Mouse (Mus musculus) kidney, adult 2 months (tissue): Measurements from ENCODE around the gene Lims1. TPM values are rescaled to one million over a fixed set of nuclear protein-coding genes. Genes with fewer than 3 reads are reported as not detected.

Experiments
- DNase-seq: peaks from one replicate; pipeline ENCODE4 v3.0.0; 2021
- H3K27ac ChIP-seq: fragments of 200-500 bp; 2 replicates; pipeline ENCODE4 v1.5.1; 2012; ENCODE audit warnings: low read depth, low read length, control low read depth, inconsistent platforms; ENCODE audit not compliant: insufficient read depth
- H3K27me3 ChIP-seq: fragments of 200-500 bp; replicated peaks from 2 replicates; pipeline ENCODE4 v1.6.1; 2012; ENCODE audit warnings: mild to moderate bottlenecking, moderate library complexity, low read length, inconsistent platforms; ENCODE audit not compliant: control insufficient read depth, insufficient read depth
- H3K36me3 ChIP-seq: fragments of 200-500 bp; 2 replicates; pipeline ENCODE4 v1.6.1; 2012; ENCODE audit warnings: mild to moderate bottlenecking, moderate library complexity, low read length, inconsistent platforms; ENCODE audit not compliant: control insufficient read depth, insufficient read depth
- H3K4me1 ChIP-seq: fragments of 200-500 bp; 2 replicates; pipeline ENCODE4 v1.6.1; 2011; ENCODE audit warnings: low read length; ENCODE audit not compliant: control insufficient read depth, insufficient read depth
- H3K4me3 ChIP-seq: fragments of 200-500 bp; 2 replicates; pipeline ENCODE4 v1.5.1; 2011; ENCODE audit warnings: mild to moderate bottlenecking, low read depth, low read length, control low read depth; ENCODE audit not compliant: insufficient read depth
- CTCF ChIP-seq: fragments of 200-500 bp; conservative IDR thresholded peaks from 2 replicates; pipeline ENCODE4 v1.5.1; 2011; ENCODE audit warnings: low read depth, mild to moderate bottlenecking, control low read depth, low read length, moderate library complexity, mixed read lengths; ENCODE audit not compliant: insufficient read depth, insufficient read length
- POLR2A ChIP-seq: fragments of 200-500 bp; IDR thresholded peaks from one replicate; pipeline ENCODE4 v1.6.1; 2011; ENCODE audit warnings: low read depth, low read length, control low read depth
- WGBS: fragments of 180-500 bp; shearing (Covaris S2); methylation state at CpG from one replicate; pipeline ENCODE4 v1.1.7; 2018; 5-methylcytosine and 5-hydroxymethylcytosine counted together
- polyA plus RNA-seq: library from polyadenylated mRNA; depleted of rRNA; stranded (reverse); fragments of >200 nt; gene quantifications from 2 replicates; pipeline ENCODE4 v1.2.3, GENCODE M21; 2012

Gene Lims1
- polyA plus RNA-seq, 1 experiment = 16.1 TPM

DNA sequence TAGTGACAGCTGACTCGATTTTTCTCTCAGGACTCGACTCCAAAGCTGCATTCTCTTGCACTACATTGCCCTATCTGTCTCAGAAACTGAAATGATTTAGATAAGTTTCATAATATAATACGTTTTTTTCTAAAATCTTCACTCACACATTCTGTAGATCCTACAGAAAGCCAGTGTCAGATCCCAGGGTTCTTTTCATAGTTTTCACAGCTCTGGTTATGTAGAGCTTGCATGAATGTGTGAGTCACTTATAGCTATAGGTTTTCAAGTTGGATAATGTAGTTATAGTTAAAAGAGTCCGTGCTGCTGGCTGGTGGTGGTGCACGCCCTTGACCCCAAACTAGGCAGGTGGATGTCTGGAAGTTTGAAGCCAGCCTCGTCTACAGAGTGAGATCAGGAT, 81.4 kb downstream of the Lims1 start:
- H3K36me3 ChIP-seq = no peaks in the 10 kb centered on the region; the same call in none of the 2 replicates
- no peak for DNase-seq
- no peak overlapping the region for H3K27ac ChIP-seq
- no peaks in the 10 kb centered on the region for H3K27me3 ChIP-seq
- peaks cover 9% of the 10 kb centered on the region; the same call in 1 of the 2 replicates for H3K4me1 ChIP-seq
- TF ChIP-seq POLR2A (no peak), CTCF (no peak)
- no peak overlapping the region for H3K4me3 ChIP-seq
- WGBS = 84% methylated on average over 6 of the region's 6 CpGs

DNA sequence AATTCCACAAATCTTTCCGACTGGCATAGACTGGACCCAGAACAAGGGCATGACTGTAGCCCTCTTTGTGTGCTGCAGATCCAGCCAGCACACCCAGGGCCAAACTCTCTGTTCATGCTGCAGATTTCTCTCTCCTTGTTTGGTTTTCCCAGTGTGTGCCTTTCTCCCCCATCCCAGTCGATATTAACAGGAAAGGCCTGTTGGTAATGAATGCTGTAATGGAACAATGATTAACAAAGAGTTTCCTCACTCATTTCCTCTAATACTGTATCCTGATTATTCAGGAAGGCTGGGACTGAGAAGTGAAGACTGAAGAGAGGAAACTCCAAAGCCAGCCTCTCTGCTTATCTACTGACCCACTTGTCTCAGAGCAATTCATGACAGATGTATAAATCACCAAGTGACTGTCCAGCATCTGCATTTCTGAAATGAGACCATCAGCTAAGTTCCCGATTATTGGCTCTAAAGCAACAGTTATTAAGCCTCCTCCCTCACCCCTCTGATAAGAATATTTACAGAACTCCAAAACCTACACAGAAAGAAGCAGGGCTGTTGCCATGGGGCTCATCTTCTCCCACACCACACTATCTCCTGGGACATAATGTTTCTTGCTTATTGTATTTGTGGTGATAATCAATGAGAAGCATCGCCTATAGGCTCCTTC, 82.2 kb downstream of the Lims1 start:
- no peak for TF ChIP-seq CTCF
- no peak for TF ChIP-seq POLR2A
- Histone ChIP-seq H3K36me3 (peaks cover 2% of the 10 kb centered on the region), H3K27ac (peak overlapping the region; percentile 39), H3K4me1 (peaks cover 9% of the 10 kb centered on the region; the same call in 1 of the 2 replicates), H3K27me3 (no peaks in the 10 kb centered on the region), H3K4me3 (no peak overlapping the region)
- DNase-seq = peak; percentile 14
- 48% methylated on average over 4 of the region's 4 CpGs for WGBS

DNA sequence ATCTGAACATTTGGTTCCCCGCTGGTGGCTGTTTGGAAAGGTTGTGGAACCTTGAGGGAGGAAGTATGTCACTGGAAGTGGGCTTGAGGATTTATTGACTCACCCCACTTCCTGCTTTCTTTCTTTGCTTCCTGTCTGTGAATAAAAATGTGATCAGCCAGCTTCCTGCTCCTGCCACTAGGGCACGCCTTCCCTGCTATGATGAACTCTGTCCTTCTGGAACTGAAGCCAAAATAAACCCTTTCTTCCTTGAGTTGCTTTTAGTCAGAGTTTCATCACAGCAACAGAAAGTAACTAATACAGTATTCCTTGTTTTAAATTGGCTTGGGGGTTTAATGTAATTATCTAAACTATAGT, 82.7 kb downstream of the Lims1 start:
- TF ChIP-seq POLR2A (no peak), CTCF (peak; percentile 45)
- WGBS = 43% methylated on average over 2 of the region's 2 CpGs
- Histone ChIP-seq H3K36me3 (peaks cover 2% of the 10 kb centered on the region), H3K27me3 (no peaks in the 10 kb centered on the region), H3K4me3 (no peak overlapping the region), H3K27ac (peak overlapping the region; percentile 39; the same call in 1 of the 2 replicates), H3K4me1 (peaks cover 9% of the 10 kb centered on the region; the same call in 1 of the 2 replicates)
- DNase-seq = peak; percentile 63

DNA sequence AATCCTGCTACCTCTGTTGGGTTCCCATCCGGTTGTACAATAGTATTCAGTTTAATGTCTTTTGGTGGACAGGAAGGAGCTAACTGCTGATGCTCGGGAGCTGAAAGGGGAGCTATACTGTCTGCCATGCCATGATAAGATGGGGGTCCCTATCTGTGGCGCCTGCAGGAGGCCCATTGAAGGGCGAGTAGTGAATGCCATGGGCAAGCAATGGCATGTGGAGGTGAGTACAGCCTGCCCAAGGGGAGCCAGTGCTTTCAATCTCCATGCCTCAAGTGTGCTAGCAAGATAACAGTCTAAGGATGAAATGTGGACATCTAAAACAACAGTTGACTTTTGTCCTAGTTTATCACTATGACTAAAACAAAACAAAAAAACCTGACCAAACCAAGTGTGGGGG, 89.1 kb downstream of the Lims1 start:
- Histone ChIP-seq H3K27me3 (no peaks in the 10 kb centered on the region), H3K36me3 (peaks cover 5% of the 10 kb centered on the region), H3K4me3 (no peak overlapping the region), H3K4me1 (no peaks in the 10 kb centered on the region), H3K27ac (no peak overlapping the region)
- no peak for DNase-seq
- 92% methylated on average over 4 of the region's 4 CpGs for WGBS
- no peak for TF ChIP-seq CTCF
- no peak for TF ChIP-seq POLR2A

DNA sequence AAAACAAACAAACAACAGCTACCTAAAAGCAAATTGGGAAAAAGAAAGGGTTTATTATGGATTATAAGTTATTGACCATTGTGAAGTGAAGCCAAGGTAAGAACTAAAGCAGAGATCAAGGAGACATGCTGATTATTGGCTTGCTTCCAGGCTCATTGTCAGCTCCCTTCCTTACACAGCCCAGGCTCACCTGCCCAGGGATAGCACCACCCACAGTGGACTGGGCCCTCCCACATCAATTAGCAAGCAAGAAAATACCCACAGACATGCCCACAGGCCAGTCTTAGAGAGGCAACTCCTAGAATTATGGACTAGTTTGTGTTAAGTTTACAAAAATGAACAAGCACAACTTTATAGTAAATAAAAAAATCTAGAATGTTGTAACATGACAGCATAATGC, 89.6 kb downstream of the Lims1 start:
- H3K4me3 ChIP-seq = no peak overlapping the region
- no peak overlapping the region for H3K27ac ChIP-seq
- TF ChIP-seq CTCF = no peak
- no peak for TF ChIP-seq POLR2A
- DNase-seq = no peak
- peaks cover 5% of the 10 kb centered on the region for H3K36me3 ChIP-seq
- no peaks in the 10 kb centered on the region for H3K27me3 ChIP-seq
- H3K4me1 ChIP-seq = no peaks in the 10 kb centered on the region

DNA sequence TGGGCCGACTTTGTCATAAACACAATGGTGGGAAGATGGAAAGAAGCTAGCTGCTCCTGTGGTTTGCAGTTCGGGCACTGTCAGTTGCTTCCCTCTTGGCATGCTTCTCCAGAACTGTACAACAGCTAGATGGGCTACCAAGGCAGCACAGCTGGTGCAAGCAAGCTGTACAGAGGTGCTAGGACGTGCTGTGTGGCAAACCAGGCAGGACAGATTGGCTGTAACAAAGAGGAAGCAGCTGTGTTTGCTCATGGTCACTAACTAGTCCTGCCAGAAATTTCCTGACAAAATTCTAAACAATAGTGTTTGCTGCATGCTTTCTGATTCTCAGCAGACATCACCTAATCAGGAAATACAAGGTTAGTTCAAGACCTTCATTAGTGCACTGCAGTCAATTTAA, 93.4 kb downstream of the Lims1 start:
- 72% methylated on average over 3 of the region's 3 CpGs for WGBS
- no peak for DNase-seq
- Histone ChIP-seq H3K27me3 (no peaks in the 10 kb centered on the region), H3K27ac (no peak overlapping the region), H3K4me1 (no peaks in the 10 kb centered on the region), H3K4me3 (no peak overlapping the region), H3K36me3 (peaks cover 4% of the 10 kb centered on the region)
- TF ChIP-seq CTCF (no peak), POLR2A (no peak)

DNA sequence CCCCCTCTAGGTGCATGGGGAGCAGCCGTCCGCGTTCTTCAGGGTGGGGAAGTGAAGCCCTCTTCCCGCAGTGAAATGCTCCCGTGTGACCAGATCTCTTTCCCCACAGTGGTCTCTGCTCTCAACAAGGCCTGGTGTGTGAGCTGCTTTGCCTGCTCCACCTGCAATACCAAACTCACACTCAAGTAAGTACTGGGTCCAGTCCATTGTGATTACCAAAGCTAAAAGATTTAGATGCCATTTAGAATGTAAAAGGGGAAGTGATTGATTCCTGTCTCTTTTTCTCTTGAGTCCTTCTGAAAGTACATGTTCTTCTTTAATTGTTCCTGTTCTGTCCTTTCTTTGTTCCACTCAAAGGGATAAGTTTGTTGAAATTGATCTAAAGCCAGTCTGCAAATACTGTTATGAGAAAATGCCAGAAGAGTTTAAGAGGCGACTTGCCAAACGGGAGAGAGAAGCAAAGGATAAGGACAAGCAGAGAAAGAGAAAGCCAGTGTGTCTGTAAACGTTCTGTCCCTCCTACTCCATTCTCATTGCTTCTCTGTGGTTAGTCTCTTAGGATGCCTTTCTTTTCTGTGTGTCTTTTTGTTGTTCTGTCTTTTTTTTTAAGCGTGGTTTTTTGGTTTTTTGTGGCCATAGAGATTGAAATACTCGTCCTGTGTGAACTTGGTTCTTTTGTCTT, 95.2 kb downstream of the Lims1 start:
- no peak overlapping the region for H3K4me3 ChIP-seq
- 90% methylated on average over 10 of the region's 10 CpGs for WGBS
- no peak for DNase-seq
- no peaks in the 10 kb centered on the region for H3K4me1 ChIP-seq
- TF ChIP-seq POLR2A (no peak), CTCF (no peak)
- H3K27ac ChIP-seq = no peak overlapping the region
- H3K36me3 ChIP-seq = peaks cover 5% of the 10 kb centered on the region
- no peaks in the 10 kb centered on the region for H3K27me3 ChIP-seq
